Mouse (Mus musculus) liver, postnatal 0 days (tissue): ENCODE results near the gene Tnpo1.

Experiments
- CTCF ChIP-seq: sonication (generic); IDR thresholded peaks from 2 replicates; pipeline ENCODE4 v1.5.1; 2016; ENCODE audit warnings: antibody characterized with exemption, low read depth
- EP300 ChIP-seq: IDR thresholded peaks from 2 replicates; pipeline ENCODE4 v1.6.1; 2016; ENCODE audit warnings: antibody characterized with exemption, low read depth, mild to moderate bottlenecking

DNA sequence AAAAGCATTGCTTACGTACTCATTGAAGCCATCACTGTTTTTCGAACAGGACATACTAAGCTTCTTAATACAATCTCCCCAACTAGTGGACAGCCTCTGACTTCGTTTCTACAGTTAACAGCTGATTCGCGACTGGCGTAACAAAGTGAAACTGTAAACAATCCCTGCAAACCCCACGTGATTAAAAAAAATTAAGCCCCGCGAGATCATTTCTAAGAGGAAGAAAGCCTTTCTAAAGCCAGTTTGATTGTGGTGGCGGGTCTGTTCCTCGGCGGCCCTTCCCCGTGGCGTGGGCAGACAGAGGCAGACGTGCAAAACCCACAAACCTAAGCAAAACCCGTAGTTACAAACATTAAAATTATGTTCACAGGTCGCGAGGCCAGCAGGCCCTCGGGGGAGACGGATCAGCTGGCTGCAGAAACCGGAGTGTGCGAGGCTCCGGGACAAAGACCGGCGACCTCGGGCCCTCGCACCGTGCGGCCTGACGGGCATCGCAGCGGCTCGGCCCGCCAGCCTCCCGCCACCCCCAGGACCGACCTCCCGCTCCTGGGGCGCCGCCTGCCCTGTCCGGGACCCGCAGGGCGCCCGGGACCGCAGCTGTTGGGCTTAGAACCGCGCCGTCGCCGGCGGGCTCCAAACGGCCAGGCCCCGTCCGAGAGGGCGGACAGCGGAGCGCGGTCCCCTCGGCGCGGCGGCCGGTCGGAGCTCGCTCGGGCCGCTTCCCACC lies 535 bp downstream of the Tnpo1 start:
- TF ChIP-seq CTCF = 0 out of 2 replicates have a peak, but pooled peaks have one; percentile 18
- no peak for TF ChIP-seq EP300
